Mouse (Mus musculus) hindbrain, embryonic 13.5 days (tissue): ENCODE data around the gene Xrcc4. TPM values are rescaled to one million over a fixed set of nuclear protein-coding genes. Genes with fewer than 3 reads are reported as not detected.
"Not testable (repeated sequence)": the region's sequence is repeated elsewhere in the genome, so short reads cannot be mapped to it uniquely, and the experiment has no call there.

Source experiments
- ATAC-seq: fragments of 200-750 bp; cut with Nextera tagmentation; 2 replicates; pipeline ENCODE4 v1.8.0; 2017; ENCODE audit warnings: moderate TSS enrichment; ENCODE audit not compliant: low FRiP score
- H3K27ac ChIP-seq: fragments of 300-500 bp; sonication (generic); 2 replicates; pipeline ENCODE4 v1.5.1; 2015; ENCODE audit warnings: inconsistent platforms, mild to moderate bottlenecking, moderate library complexity
- H3K27me3 ChIP-seq: fragments of 300-500 bp; sonication (generic); 2 replicates; pipeline ENCODE4 v1.6.1; 2015; ENCODE audit warnings: mild to moderate bottlenecking, inconsistent platforms
- H3K36me3 ChIP-seq: fragments of 300-500 bp; sonication (generic); 2 replicates; pipeline ENCODE4 v1.6.1; 2015; ENCODE audit warnings: mild to moderate bottlenecking, inconsistent platforms
- H3K4me1 ChIP-seq: fragments of 300-500 bp; sonication (generic); replicated peaks from 2 replicates; pipeline ENCODE4 v1.6.1; 2015; ENCODE audit warnings: inconsistent platforms
- H3K4me2 ChIP-seq: fragments of 300-500 bp; sonication (generic); 2 replicates; pipeline ENCODE4 v1.6.1; 2015; ENCODE audit warnings: inconsistent platforms, mild to moderate bottlenecking, moderate library complexity
- H3K4me3 ChIP-seq: fragments of 300-500 bp; sonication (generic); 2 replicates; pipeline ENCODE4 v1.5.1; 2015; ENCODE audit warnings: mild to moderate bottlenecking, inconsistent platforms
- H3K9ac ChIP-seq: fragments of 300-500 bp; sonication (generic); 2 replicates; pipeline ENCODE4 v1.6.1; 2015; ENCODE audit warnings: mild to moderate bottlenecking, inconsistent platforms
- H3K9me3 ChIP-seq: fragments of 300-500 bp; sonication (generic); 2 replicates; pipeline ENCODE4 v1.6.1; 2016; ENCODE audit warnings: inconsistent platforms
- WGBS: fragments of 180-500 bp; shearing (Covaris S2); methylation state at CpG from one replicate; pipeline ENCODE4 v1.1.7; 2015; 5-methylcytosine and 5-hydroxymethylcytosine counted together
- polyA plus RNA-seq: library from polyadenylated mRNA; unstranded; fragments of >200 nt; fragmentation: Nextera tagmentation; extraction: Ambion mirVana; gene quantifications from 2 replicates; pipeline ENCODE4 v1.2.1, GENCODE M21; 2015

Xrcc4 gene
- polyA plus RNA-seq: 15.5 and 17.2 TPM in 2 replicates

- Histone ChIP-seq H3K36me3 (no peaks in the 10 kb centered on the region), H3K4me2 (peak within 1 kb of the TSS; percentile 76), H3K4me3 (peak within 1 kb of the TSS; percentile 91), H3K9ac (peak within 1 kb of the TSS; percentile 91), H3K27ac (peak within 1 kb of the TSS; percentile 90), H3K4me1 (peaks cover 8% of the 10 kb centered on the region), H3K27me3 (no peaks in the 10 kb centered on the region), H3K9me3 (no peaks in the 10 kb centered on the region)
- WGBS: 2% methylated on average over 41 of the region's 41 CpGs
- peak; percentile 100 for ATAC-seq
Measured at GRCm38 (mm10) chr13:90088962-90089824, at the start of gene Xrcc4, which contains the start of gene Tmem167. Xrcc4 (minus strand) TSS chr13:90089608. Tmem167 (plus strand) TSS chr13:90089123.

DNA sequence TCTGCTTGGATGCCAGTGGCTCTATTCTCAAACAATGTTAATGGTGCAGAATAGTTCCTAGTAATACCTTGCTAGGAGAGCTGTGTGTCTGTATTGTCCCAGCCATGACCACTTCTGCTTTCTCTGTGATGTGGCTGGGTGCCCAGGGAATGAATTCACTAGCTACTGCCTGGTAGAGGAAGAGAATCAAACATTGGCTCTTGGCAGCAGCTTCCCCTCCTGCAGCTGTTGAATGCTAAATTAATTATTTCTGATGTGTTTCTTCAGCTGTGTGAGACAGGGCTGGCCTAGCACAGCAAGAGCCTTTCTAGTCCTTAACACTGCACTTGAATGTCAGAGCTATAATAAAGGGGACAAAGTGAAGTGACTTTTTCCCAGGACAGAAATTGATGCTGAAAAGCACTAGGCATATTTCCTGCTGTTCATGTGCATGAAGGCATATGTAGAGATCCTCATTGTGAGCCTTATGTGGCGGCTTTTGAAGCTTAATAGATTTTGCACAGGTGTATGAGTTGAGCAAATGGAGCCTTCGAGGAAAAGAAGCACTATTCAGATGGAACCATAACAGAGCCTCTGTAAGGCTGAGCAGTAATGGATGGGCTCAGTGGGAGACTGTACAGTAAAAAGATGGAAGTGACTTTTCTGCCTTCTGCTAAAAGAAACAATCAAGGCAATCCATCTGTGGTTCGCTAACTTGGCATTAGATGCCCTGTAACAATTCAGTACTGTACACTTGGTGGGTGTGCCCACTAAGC, 46.9 kb upstream of the Xrcc4 start:
- Histone ChIP-seq H3K9me3 (no peaks in the 10 kb centered on the region), H3K4me1 (peaks cover 13% of the 10 kb centered on the region), H3K36me3 (no peaks in the 10 kb centered on the region), H3K27ac (peak overlapping the region; percentile 46), H3K4me3 (no peak overlapping the region), H3K9ac (no peak overlapping the region), H3K4me2 (no peak overlapping the region), H3K27me3 (no peaks in the 10 kb centered on the region)
- ATAC-seq: peak; percentile 91
- 62% methylated on average over 3 of the region's 3 CpGs for WGBS

- WGBS: 96% methylated on average over 1 of the region's 1 CpGs
- no peak overlapping the region for H3K9ac ChIP-seq
- no peaks in the 10 kb centered on the region for H3K4me1 ChIP-seq
- no peak overlapping the region for H3K4me3 ChIP-seq
- no peak for ATAC-seq
- H3K27ac ChIP-seq: no peak overlapping the region
- no peaks in the 10 kb centered on the region for H3K36me3 ChIP-seq
- H3K9me3 ChIP-seq: no peaks in the 10 kb centered on the region
- no peaks in the 10 kb centered on the region for H3K27me3 ChIP-seq
- H3K4me2 ChIP-seq: no peak overlapping the region
Measured at GRCm38 (mm10) chr13:90111681-90112080, 22.3 kb upstream of the Xrcc4 start.

DNA sequence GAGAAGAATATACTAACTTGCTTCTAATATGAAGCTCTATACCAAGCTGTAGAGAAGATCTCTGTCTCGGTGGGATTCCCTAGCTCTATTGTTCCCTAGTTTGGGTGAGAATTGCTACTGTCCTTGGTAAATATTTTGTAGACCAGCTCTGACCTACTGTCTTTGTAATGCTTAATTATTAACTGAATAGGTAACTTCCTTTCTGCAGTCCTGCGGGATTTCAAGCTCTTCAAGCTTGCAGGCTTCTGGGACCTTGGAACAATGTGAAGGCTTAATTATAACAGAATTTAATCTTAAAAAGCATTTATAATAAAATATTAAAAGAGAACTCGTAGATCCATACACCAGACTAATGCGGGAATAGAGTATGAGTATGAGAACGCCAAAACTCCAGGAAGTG, 19.3 kb upstream of the Xrcc4 start:
- H3K9ac ChIP-seq, H3K27me3 ChIP-seq, H3K4me1 ChIP-seq, H3K9me3 ChIP-seq, H3K4me3 ChIP-seq, ATAC-seq, H3K4me2 ChIP-seq, H3K27ac ChIP-seq: not testable (repeated sequence)
- WGBS: 93% methylated on average over 5 of the region's 5 CpGs
- H3K36me3 ChIP-seq: peaks cover 24% of the 10 kb centered on the region

DNA sequence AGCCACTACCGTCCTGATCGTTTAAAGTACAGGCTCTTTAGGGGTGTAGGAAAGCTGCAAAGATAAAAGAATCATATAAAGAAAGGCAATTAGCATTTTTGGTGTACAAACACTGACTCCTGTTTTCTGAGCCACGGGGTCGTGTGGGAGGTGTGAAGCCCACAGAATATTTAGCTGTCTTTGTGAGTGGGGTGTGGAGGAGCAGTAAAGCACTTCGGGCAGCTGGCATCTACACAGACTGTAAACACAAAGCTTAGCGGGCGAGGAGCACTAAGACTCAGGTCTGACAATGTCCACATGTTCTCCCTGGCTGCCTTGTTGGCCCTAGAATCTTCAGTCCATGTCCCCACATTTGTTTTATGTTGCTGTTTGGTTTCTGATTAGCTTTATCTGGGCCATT, 16.7 kb upstream of the Xrcc4 start:
- no peak for ATAC-seq
- no peak overlapping the region for H3K4me3 ChIP-seq
- no peaks in the 10 kb centered on the region for H3K27me3 ChIP-seq
- no peak overlapping the region for H3K9ac ChIP-seq
- H3K4me2 ChIP-seq: no peak overlapping the region
- no peaks in the 10 kb centered on the region for H3K4me1 ChIP-seq
- H3K9me3 ChIP-seq: no peaks in the 10 kb centered on the region
- H3K36me3 ChIP-seq: peaks cover 37% of the 10 kb centered on the region
- 97% methylated on average over 7 of the region's 7 CpGs for WGBS
- no peak overlapping the region for H3K27ac ChIP-seq

DNA sequence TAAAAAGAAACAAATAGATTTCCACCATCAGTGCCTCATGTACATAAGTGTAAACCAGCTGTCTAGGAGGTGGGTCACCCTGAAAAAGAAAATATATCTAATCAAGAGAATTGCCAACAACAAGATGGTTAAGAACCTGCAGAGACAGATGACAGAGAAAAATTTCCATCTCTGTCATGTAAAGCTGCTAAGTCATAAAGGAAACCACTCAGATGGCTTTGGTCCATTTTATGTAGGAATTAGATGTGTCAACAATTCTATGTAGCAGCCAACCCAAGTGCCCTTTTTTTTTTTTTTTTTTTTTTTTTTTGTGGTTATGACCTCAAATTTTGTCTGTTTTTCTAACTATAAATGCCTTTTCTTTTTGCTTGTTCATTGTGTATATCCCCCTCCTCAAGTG, 12.1 kb upstream of the Xrcc4 start:
- H3K4me2 ChIP-seq: no peak overlapping the region
- no peak overlapping the region for H3K9ac ChIP-seq

DNA sequence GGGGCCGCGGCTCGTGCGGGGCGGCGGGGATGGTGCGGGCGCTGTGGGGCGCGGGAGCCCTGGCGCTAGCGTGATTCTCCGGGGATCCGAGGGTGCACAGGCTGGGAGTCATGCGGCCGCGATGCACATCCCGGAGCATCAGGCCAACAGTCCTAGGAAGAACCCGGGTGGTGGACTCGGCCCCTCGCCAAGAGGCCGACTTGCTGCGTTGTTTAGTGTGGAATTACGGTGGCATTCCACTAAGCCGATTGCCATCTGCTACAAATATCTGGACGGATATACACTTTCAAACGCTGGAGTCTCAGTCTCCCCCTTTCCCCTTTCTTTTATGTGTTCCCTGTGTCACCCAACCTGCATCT, 396 bp upstream of the Xrcc4 start:
- Histone ChIP-seq H3K9me3 (no peaks in the 10 kb centered on the region), H3K4me1 (peaks cover 8% of the 10 kb centered on the region), H3K4me2 (peak overlapping the region; percentile 76), H3K4me3 (peak overlapping the region; percentile 91), H3K9ac (peak overlapping the region; percentile 91), H3K36me3 (no peaks in the 10 kb centered on the region), H3K27me3 (no peaks in the 10 kb centered on the region), H3K27ac (peak overlapping the region; percentile 90)
- ATAC-seq: peak; percentile 84
- WGBS: under 1% methylated on average over 27 of the region's 27 CpGs

More for the DNA sequence above, 12.1 kb upstream of the Xrcc4 start:
- peaks cover 37% of the 10 kb centered on the region for H3K36me3 ChIP-seq
- H3K9me3 ChIP-seq: no peaks in the 10 kb centered on the region
- no peak overlapping the region for H3K27ac ChIP-seq
- H3K4me1 ChIP-seq: no peaks in the 10 kb centered on the region
- H3K27me3 ChIP-seq: no peaks in the 10 kb centered on the region
- no peak overlapping the region for H3K4me3 ChIP-seq
- no peak for ATAC-seq

GRCm38 (mm10) chr13:90061877-90062276, 27.5 kb downstream of the Xrcc4 start:
- H3K36me3 ChIP-seq: no peaks in the 10 kb centered on the region
- no peak overlapping the region for H3K4me3 ChIP-seq
- H3K9me3 ChIP-seq: no peaks in the 10 kb centered on the region
- H3K4me1 ChIP-seq: no peaks in the 10 kb centered on the region
- 98% methylated on average over 1 of the region's 1 CpGs for WGBS
- H3K4me2 ChIP-seq: no peak overlapping the region
- no peak overlapping the region for H3K27ac ChIP-seq
- no peaks in the 10 kb centered on the region for H3K27me3 ChIP-seq
- no peak for ATAC-seq
- no peak overlapping the region for H3K9ac ChIP-seq

GRCm38 (mm10) chr13:90052408-90052807, 37.0 kb downstream of the Xrcc4 start:
- H3K27me3 ChIP-seq: no peaks in the 10 kb centered on the region
- no peak overlapping the region for H3K27ac ChIP-seq
- no peak for ATAC-seq
- H3K4me2 ChIP-seq: no peak overlapping the region
- H3K4me3 ChIP-seq: no peak overlapping the region
- H3K4me1 ChIP-seq: no peaks in the 10 kb centered on the region
- 64% methylated on average over 3 of the region's 3 CpGs for WGBS
- H3K36me3 ChIP-seq: no peaks in the 10 kb centered on the region
- H3K9me3 ChIP-seq: no peaks in the 10 kb centered on the region
- H3K9ac ChIP-seq: no peak overlapping the region

DNA sequence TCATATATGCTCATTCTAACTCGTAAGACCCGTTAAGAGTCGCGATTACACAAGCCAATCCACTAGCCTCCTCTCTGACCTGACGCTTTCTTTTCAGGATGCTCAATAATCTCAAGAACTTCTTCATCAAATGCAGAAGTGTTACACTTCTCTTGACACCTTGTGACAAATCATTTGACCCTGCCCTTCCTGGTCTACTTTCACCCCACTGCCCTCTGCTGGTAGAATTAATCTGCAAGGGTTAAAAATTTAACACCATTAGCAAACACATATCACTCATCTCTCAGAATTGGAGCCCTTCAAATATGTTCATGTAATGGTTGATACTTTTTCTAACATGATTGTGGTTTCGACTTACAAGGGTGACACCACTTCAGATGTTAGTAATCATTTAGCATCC, 37.7 kb downstream of the Xrcc4 start:
- Histone ChIP-seq H3K4me2 (no peak overlapping the region), H3K4me1 (no peaks in the 10 kb centered on the region), H3K27ac (no peak overlapping the region), H3K36me3 (no peaks in the 10 kb centered on the region), H3K9me3 (no peaks in the 10 kb centered on the region), H3K4me3 (no peak overlapping the region), H3K9ac (no peak overlapping the region), H3K27me3 (no peaks in the 10 kb centered on the region)
- ATAC-seq: no peak
- WGBS: 85% methylated on average over 6 of the region's 6 CpGs

DNA sequence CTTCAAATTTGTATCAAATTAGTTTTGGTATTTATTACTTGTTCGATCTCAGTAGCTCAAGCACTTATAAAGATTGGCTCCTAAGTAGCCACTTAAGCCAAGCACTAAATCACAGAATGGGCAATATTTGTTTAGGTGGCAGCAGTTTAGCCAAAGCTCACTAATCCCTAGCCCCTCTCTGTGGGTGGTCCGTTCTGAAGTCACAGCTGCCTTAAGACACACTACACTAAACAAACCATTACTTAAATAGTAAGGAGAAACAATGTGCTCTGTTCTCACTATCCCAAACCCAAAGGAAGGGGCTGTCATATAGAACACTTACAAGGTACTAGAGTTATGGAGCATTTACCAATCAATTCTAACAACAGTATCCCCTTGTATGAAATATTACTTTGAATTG, 49.8 kb downstream of the Xrcc4 start:
- no peak for ATAC-seq
- Histone ChIP-seq H3K4me2 (no peak overlapping the region), H3K4me3 (no peak overlapping the region), H3K36me3 (no peaks in the 10 kb centered on the region), H3K9ac (no peak overlapping the region), H3K27ac (no peak overlapping the region), H3K9me3 (no peaks in the 10 kb centered on the region), H3K27me3 (no peaks in the 10 kb centered on the region), H3K4me1 (no peaks in the 10 kb centered on the region)
- 33% methylated on average over 2 of the region's 2 CpGs for WGBS

- ATAC-seq: no peak
- Histone ChIP-seq H3K4me2 (no peak overlapping the region), H3K9me3 (no peaks in the 10 kb centered on the region), H3K9ac (no peak overlapping the region), H3K27ac (no peak overlapping the region), H3K36me3 (no peaks in the 10 kb centered on the region), H3K4me1 (0 out of 2 replicates have a peak, but pooled peaks cover 4% of the 10 kb centered on the region), H3K27me3 (no peaks in the 10 kb centered on the region), H3K4me3 (no peak overlapping the region)
- 77% methylated on average over 4 of the region's 4 CpGs for WGBS
Measured at GRCm38 (mm10) chr13:90032977-90033376, 56.4 kb downstream of the Xrcc4 start.
